Mouse (Mus musculus): ENCODE results near the gene Cacna1b. TPM values are rescaled to one million over a fixed set of nuclear protein-coding genes. Genes with fewer than 3 reads are reported as not detected.

The Cacna1b gene
- polyA plus RNA-seq, 1 experiment from 2014 or later: 0.84 TPM

- DNase-seq (ENCODE audit: low spot score): no peak
- H3K27me3 ChIP-seq (replicated peaks; ENCODE audit: control insufficient read depth, insufficient read depth, low read length): no peaks in the 10 kb centered on the region; the same call in 1 of the 2 replicates
- H3K4me2 ChIP-seq (ENCODE audit: low read depth, low read length): no peak overlapping the region
- H3K27ac ChIP-seq (replicated peaks; ENCODE audit: low read depth, low read length): no peak overlapping the region
- H3K4me1 ChIP-seq (ENCODE audit: control insufficient read depth, insufficient read depth, low read length): 0 out of 2 replicates have a peak, but pooled peaks cover 4% of the 10 kb centered on the region
- WGBS: 85% methylated on average over 2 of the region's 2 CpGs
- H3K4me3 ChIP-seq (ENCODE audit: low read depth, low read length): no peak overlapping the region
- H3K36me3 ChIP-seq (ENCODE audit: control insufficient read depth, insufficient read depth, low read length): no peaks in the 10 kb centered on the region
- no peak overlapping the region for H3K9ac ChIP-seq (ENCODE audit: low read depth, low read length)
- no peak for ATAC-seq (ENCODE audit: low read depth)
- H3K9me3 ChIP-seq (ENCODE audit: control insufficient read depth, low read length): no peaks in the 10 kb centered on the region
Measured at GRCm38 (mm10) chr2:24680176-24680575, 82.8 kb downstream of the Cacna1b start.

DNA sequence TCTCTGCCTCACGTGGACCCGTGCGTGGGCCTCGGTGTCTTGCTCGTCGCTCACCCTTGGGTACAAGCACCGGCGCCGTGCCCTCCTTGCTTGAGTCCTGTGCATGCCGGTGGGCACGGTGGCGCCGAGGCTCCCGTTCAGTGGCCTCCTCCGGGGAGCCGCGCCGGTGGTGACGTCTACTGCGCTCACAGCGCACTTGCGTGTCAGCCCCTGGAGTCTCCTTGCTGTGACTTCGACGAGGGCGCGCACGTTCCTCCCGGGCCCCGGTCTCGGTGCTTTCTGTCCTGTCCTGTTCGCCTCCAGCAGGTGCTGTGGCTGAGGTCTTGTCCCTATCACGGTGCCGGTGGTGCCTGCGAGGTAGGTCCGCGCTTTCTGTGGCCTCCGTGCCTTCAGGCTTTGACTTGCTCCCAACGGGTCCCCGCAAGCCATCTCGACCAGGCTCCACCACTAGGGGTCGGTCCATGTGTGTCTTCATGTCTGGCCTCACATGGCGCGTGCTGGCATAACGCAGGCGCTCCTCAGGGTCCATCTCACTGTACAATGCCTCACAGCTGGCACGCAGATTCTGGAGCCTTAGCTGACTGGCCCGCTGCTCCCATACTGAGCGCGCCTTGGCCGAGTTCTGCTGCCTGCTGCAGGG, 83.8 kb downstream of the Cacna1b start:
- peak; percentile 73 for ATAC-seq (ENCODE audit: low read depth)
- H3K9ac ChIP-seq (ENCODE audit: low read depth, low read length): peak overlapping the region; percentile 34; the same call in 1 of the 2 replicates
- no peaks in the 10 kb centered on the region for H3K9me3 ChIP-seq (ENCODE audit: control insufficient read depth, low read length)
- no peaks in the 10 kb centered on the region; the same call in 1 of the 2 replicates for H3K27me3 ChIP-seq (replicated peaks; ENCODE audit: control insufficient read depth, insufficient read depth, low read length)
- peak overlapping the region; percentile 55 for H3K4me2 ChIP-seq (ENCODE audit: low read depth, low read length)
- 0 out of 2 replicates have a peak, but pooled peaks cover 4% of the 10 kb centered on the region for H3K4me1 ChIP-seq (ENCODE audit: control insufficient read depth, insufficient read depth, low read length)
- H3K27ac ChIP-seq (replicated peaks; ENCODE audit: low read depth, low read length): no peak overlapping the region
- H3K36me3 ChIP-seq (ENCODE audit: control insufficient read depth, insufficient read depth, low read length): no peaks in the 10 kb centered on the region
- H3K4me3 ChIP-seq (ENCODE audit: low read depth, low read length): peak overlapping the region; percentile 26
- WGBS: 33% methylated on average over 40 of the region's 50 CpGs
- DNase-seq (ENCODE audit: low spot score): peak; percentile 67

- H3K4me3 ChIP-seq (ENCODE audit: low read depth, low read length): peak overlapping the region; percentile 26; the same call in 1 of the 2 replicates
- 75% methylated on average over 1 of the region's 5 CpGs for WGBS
- H3K4me2 ChIP-seq (ENCODE audit: low read depth, low read length): peak overlapping the region; percentile 55
- DNase-seq (ENCODE audit: low spot score) (no peak), ATAC-seq (ENCODE audit: low read depth) (no peak)
- H3K4me1 ChIP-seq (ENCODE audit: control insufficient read depth, insufficient read depth, low read length): 0 out of 2 replicates have a peak, but pooled peaks cover 4% of the 10 kb centered on the region
- H3K27me3 ChIP-seq (replicated peaks; ENCODE audit: control insufficient read depth, insufficient read depth, low read length): no peaks in the 10 kb centered on the region; the same call in 1 of the 2 replicates
- no peaks in the 10 kb centered on the region for H3K9me3 ChIP-seq (ENCODE audit: control insufficient read depth, low read length)
- peak overlapping the region; percentile 34; the same call in 1 of the 2 replicates for H3K9ac ChIP-seq (ENCODE audit: low read depth, low read length)
- H3K36me3 ChIP-seq (ENCODE audit: control insufficient read depth, insufficient read depth, low read length): no peaks in the 10 kb centered on the region
- H3K27ac ChIP-seq (replicated peaks; ENCODE audit: low read depth, low read length): no peak overlapping the region
Measured at GRCm38 (mm10) chr2:24678538-24678937, 84.4 kb downstream of the Cacna1b start.

DNA sequence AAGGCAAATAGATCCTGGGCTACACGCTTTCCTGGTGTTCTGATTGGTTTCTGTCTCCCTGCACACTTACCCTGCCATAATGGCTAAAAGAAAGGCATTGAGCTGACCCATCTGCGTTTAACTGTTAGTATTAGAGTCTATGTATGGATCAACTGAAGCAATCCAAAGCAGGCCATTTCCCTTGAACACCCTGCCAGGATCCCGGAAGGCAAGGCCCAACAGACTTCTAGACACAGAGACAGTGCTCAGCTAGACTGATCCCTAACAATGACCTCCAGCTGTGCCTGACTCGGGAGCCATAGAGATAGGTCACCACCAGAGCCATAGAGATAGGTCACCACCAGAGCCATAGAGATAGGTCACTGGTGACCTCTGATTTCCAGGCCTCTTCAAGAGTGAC, 84.8 kb downstream of the Cacna1b start:
- H3K9ac ChIP-seq (ENCODE audit: low read depth, low read length): no peak overlapping the region

DNA sequence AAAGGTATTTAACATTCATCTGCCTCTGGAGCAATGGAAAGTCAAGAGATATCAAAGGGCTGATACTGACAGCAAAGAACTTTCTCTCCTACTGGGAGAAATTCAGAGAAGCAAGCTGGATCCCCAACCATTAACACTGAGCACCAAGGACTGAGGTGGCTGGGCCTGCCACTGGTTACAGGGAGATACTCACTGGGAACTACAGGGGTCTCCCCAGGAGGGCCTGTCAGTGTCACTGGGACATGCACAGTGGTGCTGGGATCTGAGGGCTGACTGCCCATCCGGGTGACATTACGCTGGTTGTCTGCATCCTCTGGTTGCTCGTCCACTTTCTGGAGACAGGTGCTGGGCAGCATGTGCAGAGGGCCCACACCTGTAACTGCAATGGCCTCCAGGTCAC, 85.3 kb downstream of the Cacna1b start:
- Histone ChIP-seq H3K27ac (replicated peaks; ENCODE audit: low read depth, low read length) (no peak overlapping the region), H3K4me3 (ENCODE audit: low read depth, low read length) (no peak overlapping the region), H3K27me3 (replicated peaks; ENCODE audit: control insufficient read depth, insufficient read depth, low read length) (no peaks in the 10 kb centered on the region; the same call in 1 of the 2 replicates), H3K9me3 (ENCODE audit: control insufficient read depth, low read length) (no peaks in the 10 kb centered on the region), H3K36me3 (ENCODE audit: control insufficient read depth, insufficient read depth, low read length) (no peaks in the 10 kb centered on the region), H3K4me2 (ENCODE audit: low read depth, low read length) (no peak overlapping the region), H3K4me1 (ENCODE audit: control insufficient read depth, insufficient read depth, low read length) (0 out of 2 replicates have a peak, but pooled peaks cover 4% of the 10 kb centered on the region), H3K9ac (ENCODE audit: low read depth, low read length) (no peak overlapping the region)
- 85% methylated on average over 3 of the region's 3 CpGs for WGBS
- DNase-seq (ENCODE audit: low spot score) (no peak), ATAC-seq (ENCODE audit: low read depth) (no peak)

More for the DNA sequence above, 84.8 kb downstream of the Cacna1b start:
- H3K27me3 ChIP-seq (replicated peaks; ENCODE audit: control insufficient read depth, insufficient read depth, low read length): no peaks in the 10 kb centered on the region; the same call in 1 of the 2 replicates
- H3K4me2 ChIP-seq (ENCODE audit: low read depth, low read length): no peak overlapping the region
- H3K36me3 ChIP-seq (ENCODE audit: control insufficient read depth, insufficient read depth, low read length): no peaks in the 10 kb centered on the region
- H3K27ac ChIP-seq (replicated peaks; ENCODE audit: low read depth, low read length): no peak overlapping the region
- WGBS: 77% methylated on average over 4 of the region's 4 CpGs
- no peaks in the 10 kb centered on the region for H3K9me3 ChIP-seq (ENCODE audit: control insufficient read depth, low read length)
- ATAC-seq (ENCODE audit: low read depth) (no peak), DNase-seq (ENCODE audit: low spot score) (no peak)
- no peak overlapping the region for H3K4me3 ChIP-seq (ENCODE audit: low read depth, low read length)
- 0 out of 2 replicates have a peak, but pooled peaks cover 4% of the 10 kb centered on the region for H3K4me1 ChIP-seq (ENCODE audit: control insufficient read depth, insufficient read depth, low read length)

GRCm38 (mm10) chr2:24674432-24675006, 88.4 kb downstream of the Cacna1b start:
- no peaks in the 10 kb centered on the region for H3K9me3 ChIP-seq (ENCODE audit: control insufficient read depth, low read length)
- no peak overlapping the region for H3K4me3 ChIP-seq (ENCODE audit: low read depth, low read length)
- no peak overlapping the region for H3K27ac ChIP-seq (replicated peaks; ENCODE audit: low read depth, low read length)
- peak; percentile 16 for DNase-seq (ENCODE audit: low spot score)
- no peaks in the 10 kb centered on the region for H3K27me3 ChIP-seq (replicated peaks; ENCODE audit: control insufficient read depth, insufficient read depth, low read length)
- H3K4me1 ChIP-seq (ENCODE audit: control insufficient read depth, insufficient read depth, low read length): 0 out of 2 replicates have a peak, but pooled peaks cover 4% of the 10 kb centered on the region
- no peak for ATAC-seq (ENCODE audit: low read depth)
- 85% methylated on average over 6 of the region's 6 CpGs for WGBS
- no peak overlapping the region for H3K9ac ChIP-seq (ENCODE audit: low read depth, low read length)
- no peaks in the 10 kb centered on the region for H3K36me3 ChIP-seq (ENCODE audit: control insufficient read depth, insufficient read depth, low read length)
- no peak overlapping the region for H3K4me2 ChIP-seq (ENCODE audit: low read depth, low read length)

DNA sequence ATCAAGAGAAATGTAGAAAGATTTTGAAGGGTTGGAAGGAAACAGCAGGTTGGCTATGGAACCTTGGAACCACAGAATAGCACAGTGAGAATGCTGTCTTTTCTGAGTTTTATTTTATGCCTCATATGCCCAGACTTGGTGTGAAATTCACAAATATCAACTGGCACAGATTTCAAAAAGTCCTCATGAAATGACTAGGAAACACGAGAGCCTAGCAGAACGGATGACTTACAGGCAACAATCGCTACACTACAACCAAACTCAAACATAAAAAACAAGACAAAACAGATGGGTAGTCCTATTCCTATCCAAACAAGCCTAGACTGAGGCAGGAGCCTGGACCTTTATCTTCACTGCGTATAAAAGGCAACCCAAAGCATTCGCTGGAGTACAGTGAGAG, 94.4 kb downstream of the Cacna1b start:
- Histone ChIP-seq H3K36me3 (ENCODE audit: control insufficient read depth, insufficient read depth, low read length) (no peaks in the 10 kb centered on the region), H3K27me3 (replicated peaks; ENCODE audit: control insufficient read depth, insufficient read depth, low read length) (no peaks in the 10 kb centered on the region), H3K4me2 (ENCODE audit: low read depth, low read length) (no peak overlapping the region), H3K4me1 (ENCODE audit: control insufficient read depth, insufficient read depth, low read length) (peaks cover 4% of the 10 kb centered on the region; the same call in 1 of the 2 replicates), H3K9ac (ENCODE audit: low read depth, low read length) (no peak overlapping the region), H3K9me3 (ENCODE audit: control insufficient read depth, low read length) (no peaks in the 10 kb centered on the region), H3K27ac (replicated peaks; ENCODE audit: low read depth, low read length) (no peak overlapping the region), H3K4me3 (ENCODE audit: low read depth, low read length) (no peak overlapping the region)
- no peak for ATAC-seq (ENCODE audit: low read depth)
- no peak for DNase-seq (ENCODE audit: low spot score)
- WGBS: 88% methylated on average over 5 of the region's 5 CpGs

DNA sequence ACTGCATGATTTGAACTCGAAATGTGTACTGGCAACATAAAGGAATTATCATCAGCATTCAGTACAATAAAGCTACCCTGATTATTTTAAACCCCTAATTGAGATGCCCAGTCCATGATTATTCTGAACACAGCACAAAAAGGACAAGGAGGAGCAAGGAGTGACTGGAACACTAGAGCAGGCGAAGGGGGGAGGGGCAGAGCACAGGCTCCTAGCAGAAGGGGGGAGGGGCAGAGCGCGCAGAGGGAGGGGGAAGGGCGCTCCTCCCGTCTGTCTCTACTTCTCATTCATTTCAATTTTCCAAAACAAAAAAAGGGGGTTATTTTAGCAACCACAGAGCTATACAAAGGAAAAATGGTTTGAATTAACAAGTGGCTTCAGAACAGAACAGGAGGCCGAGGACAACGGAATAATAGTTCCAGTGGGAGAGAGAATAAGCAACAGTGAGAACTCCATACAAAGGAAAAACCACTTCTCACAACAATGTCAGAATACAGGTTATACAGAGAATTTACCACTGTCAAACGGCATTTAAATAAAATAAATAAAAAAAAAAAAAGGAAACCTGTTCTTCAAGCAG, 98.2 kb downstream of the Cacna1b start:
- 17% methylated on average over 9 of the region's 9 CpGs for WGBS
- no peaks in the 10 kb centered on the region for H3K36me3 ChIP-seq (ENCODE audit: control insufficient read depth, insufficient read depth, low read length)
- peak overlapping the region; percentile 18; the same call in 1 of the 2 replicates for H3K4me2 ChIP-seq (ENCODE audit: low read depth, low read length)

More for the DNA sequence above, 98.2 kb downstream of the Cacna1b start:
- no peaks in the 10 kb centered on the region for H3K27me3 ChIP-seq (replicated peaks; ENCODE audit: control insufficient read depth, insufficient read depth, low read length)
- ATAC-seq (ENCODE audit: low read depth) (no peak), DNase-seq (ENCODE audit: low spot score) (peak; percentile 56)
- no peak overlapping the region for H3K9ac ChIP-seq (ENCODE audit: low read depth, low read length)
- H3K27ac ChIP-seq (replicated peaks; ENCODE audit: low read depth, low read length): no peak overlapping the region
- H3K4me1 ChIP-seq (ENCODE audit: control insufficient read depth, insufficient read depth, low read length): peaks cover 4% of the 10 kb centered on the region; the same call in 1 of the 2 replicates
- no peaks in the 10 kb centered on the region for H3K9me3 ChIP-seq (ENCODE audit: control insufficient read depth, low read length)
- H3K4me3 ChIP-seq (ENCODE audit: low read depth, low read length): no peak overlapping the region
